Mouse (Mus musculus): ENCODE results near the gene Fras1.

- no peak for TF ChIP-seq MAX (IDR thresholded peaks at IDR 0.05; ENCODE audit: low read depth)
- TF ChIP-seq POLR2A (IDR thresholded peaks at IDR 0.05; ENCODE audit: insufficient read length, low read depth): no peak
- no peak for TF ChIP-seq E2F4 (IDR thresholded peaks at IDR 0.05; ENCODE audit: insufficient read depth)
- no peak for TF ChIP-seq TCF12 (IDR thresholded peaks at IDR 0.05; ENCODE audit: insufficient read depth, poor library complexity, severe bottlenecking)
- TF ChIP-seq MYOG (IDR thresholded peaks at IDR 0.05; ENCODE audit: control insufficient read depth in 1 of 3, insufficient read depth in 1 of 3, insufficient read length in 2 of 3, low read depth in 2 of 3): no peak
- TF ChIP-seq USF1 (IDR thresholded peaks at IDR 0.05; ENCODE audit: low read depth): no peak
- peak in 2 of 3 experiments; percentile 67 to 68 for TF ChIP-seq MYOD1 (IDR thresholded peaks at IDR 0.05; ENCODE audit: control insufficient read depth in 1 of 3, insufficient read length in 2 of 3, low read depth in 2 of 3)
- no peak for TF ChIP-seq CEBPB (IDR thresholded peaks at IDR 0.05; ENCODE audit: insufficient read depth, poor library complexity, severe bottlenecking)
- no peak for TF ChIP-seq TCF3 (IDR thresholded peaks at IDR 0.05; ENCODE audit: insufficient read length, low read depth)
- TF ChIP-seq POLR2AphosphoS2 (IDR thresholded peaks at IDR 0.05; ENCODE audit: insufficient read length, low read depth): no peak
Observed at GRCm38 (mm10) chr5:96501783-96502182, 128.0 kb downstream of the Fras1 start.
